Mouse (Mus musculus) liver, postnatal 0 days (tissue): ENCODE results near the gene Ctns. TPM values are rescaled to one million over a fixed set of nuclear protein-coding genes. Genes with fewer than 3 reads are reported as not detected.

Source experiments
- ATAC-seq: fragments of 200-750 bp; cut with Nextera tagmentation; 2 replicates; pipeline ENCODE4 v1.8.0; 2017; ENCODE audit warnings: mild to moderate bottlenecking, moderate library complexity
- DNase-seq: peaks from one replicate; pipeline ENCODE4 v3.0.0-alpha.2; 2016
- H3K27ac ChIP-seq: fragments of 300-500 bp; sonication (generic); 2 replicates; pipeline ENCODE4 v1.5.1; 2014; ENCODE audit warnings: antibody characterized with exemption, moderate library complexity, mild to moderate bottlenecking, low read depth
- H3K27me3 ChIP-seq: fragments of 300-500 bp; sonication (generic); 2 replicates; pipeline ENCODE4 v1.6.1; 2014; ENCODE audit warnings: low read length, control low read depth, mixed read lengths; ENCODE audit not compliant: insufficient read depth
- H3K36me3 ChIP-seq: fragments of 300-500 bp; sonication (generic); replicated peaks from 2 replicates; pipeline ENCODE4 v1.6.1; 2014; ENCODE audit warnings: mild to moderate bottlenecking, control low read depth, low read length, moderate library complexity, mixed read lengths; ENCODE audit not compliant: insufficient read depth
- H3K4me1 ChIP-seq: fragments of 300-500 bp; sonication (generic); 2 replicates; pipeline ENCODE4 v1.6.1; 2014; ENCODE audit warnings: antibody characterized with exemption, mild to moderate bottlenecking, control low read depth; ENCODE audit not compliant: insufficient read depth
- H3K4me2 ChIP-seq: fragments of 300-500 bp; sonication (generic); 2 replicates; pipeline ENCODE4 v1.6.1; 2014; ENCODE audit warnings: low read depth, mild to moderate bottlenecking, low read length, moderate library complexity, mixed read lengths
- H3K4me3 ChIP-seq: fragments of 300-500 bp; sonication (generic); 2 replicates; pipeline ENCODE4 v1.5.1; 2014; ENCODE audit warnings: low read depth, low read length
- H3K9ac ChIP-seq: fragments of 300-500 bp; sonication (generic); replicated peaks from 2 replicates; pipeline ENCODE4 v1.6.1; 2014; ENCODE audit warnings: mild to moderate bottlenecking, moderate library complexity
- H3K9me3 ChIP-seq: fragments of 300-500 bp; sonication (generic); 2 replicates; pipeline ENCODE4 v1.6.1; 2016; ENCODE audit warnings: mild to moderate bottlenecking, control low read depth, low read length, mixed read lengths
- CTCF ChIP-seq: sonication (generic); IDR thresholded peaks from 2 replicates; pipeline ENCODE4 v1.5.1; 2016; ENCODE audit warnings: antibody characterized with exemption, low read depth
- EP300 ChIP-seq: IDR thresholded peaks from 2 replicates; pipeline ENCODE4 v1.6.1; 2016; ENCODE audit warnings: antibody characterized with exemption, low read depth, mild to moderate bottlenecking
- WGBS: fragments of 180-500 bp; shearing (Covaris S2); extraction: QIAGEN DNeasy Blood & Tissue Kit; methylation state at CpG from one replicate; pipeline ENCODE4 v1.1.7; 2014; ENCODE audit not compliant: insufficient replicate concordance; 5-methylcytosine and 5-hydroxymethylcytosine counted together
- polyA plus RNA-seq: library from polyadenylated mRNA; unstranded; fragments of >200 nt; fragmentation: Nextera tagmentation; extraction: Ambion mirVana; gene quantifications from 2 replicates; pipeline ENCODE4 v1.2.1, GENCODE M21; 2015

Ctns gene
- polyA plus RNA-seq, 1 experiment from 2014 or later = 8.4 TPM

GRCm38 (mm10) chr11:73137591-73138501 lies 61.0 kb downstream of the Ctns start, which contains the start of gene Haspin:
TSS of gene Haspin (minus strand) at chr11:73138294.
- peak; percentile 98 for ATAC-seq
- Histone ChIP-seq H3K9ac (peak within 1 kb of the TSS; percentile 96), H3K4me2 (peak within 1 kb of the TSS; percentile 87), H3K4me3 (peak within 1 kb of the TSS; percentile 98), H3K27me3 (no peaks in the 10 kb centered on the region), H3K4me1 (peaks cover 34% of the 10 kb centered on the region), H3K27ac (peak within 1 kb of the TSS; percentile 58), H3K9me3 (no peaks in the 10 kb centered on the region), H3K36me3 (peaks cover 10% of the 10 kb centered on the region; the same call in 1 of the 2 replicates)
- TF ChIP-seq EP300 (no peak), CTCF (peak; percentile 98)
- under 1% methylated on average over 82 of the region's 84 CpGs for WGBS
- peak; percentile 95 for DNase-seq

GRCm38 (mm10) chr11:73137116-73137515 lies 61.7 kb downstream of the Ctns start:
- WGBS = 11% methylated on average over 11 of the region's 11 CpGs
- Histone ChIP-seq H3K4me2 (peak overlapping the region; percentile 87), H3K27ac (0 out of 2 replicates have a peak overlapping the region, but pooled peaks have one; percentile 58), H3K9ac (peak overlapping the region; percentile 96), H3K4me1 (peaks cover 34% of the 10 kb centered on the region), H3K9me3 (no peaks in the 10 kb centered on the region), H3K27me3 (no peaks in the 10 kb centered on the region), H3K36me3 (peaks cover 13% of the 10 kb centered on the region; the same call in 1 of the 2 replicates), H3K4me3 (peak overlapping the region; percentile 98)
- TF ChIP-seq EP300 (no peak), CTCF (no peak)
- peak; percentile 24 for DNase-seq
- ATAC-seq = 0 out of 2 replicates have a peak, but pooled peaks have one; percentile 3

GRCm38 (mm10) chr11:73136587-73136986 lies 62.3 kb downstream of the Ctns start:
- H3K27ac ChIP-seq = no peak overlapping the region
- H3K27me3 ChIP-seq = no peaks in the 10 kb centered on the region
- no peaks in the 10 kb centered on the region for H3K9me3 ChIP-seq
- H3K4me3 ChIP-seq = peak overlapping the region; percentile 98
- 42% methylated on average over 6 of the region's 6 CpGs for WGBS
- DNase-seq = no peak
- TF ChIP-seq CTCF (no peak), EP300 (no peak)
- H3K9ac ChIP-seq = peak overlapping the region; percentile 96
- ATAC-seq = no peak
- H3K36me3 ChIP-seq = peaks cover 13% of the 10 kb centered on the region; the same call in 1 of the 2 replicates
- H3K4me2 ChIP-seq = peak overlapping the region; percentile 87
- H3K4me1 ChIP-seq = peaks cover 34% of the 10 kb centered on the region

GRCm38 (mm10) chr11:73134222-73134621 lies 64.6 kb downstream of the Ctns start:
- Histone ChIP-seq H3K4me3 (0 out of 2 replicates have a peak overlapping the region, but pooled peaks have one; percentile 98), H3K9me3 (no peaks in the 10 kb centered on the region), H3K4me1 (peaks cover 34% of the 10 kb centered on the region), H3K9ac (peak overlapping the region; percentile 96; the same call in 1 of the 2 replicates), H3K27me3 (no peaks in the 10 kb centered on the region), H3K4me2 (peak overlapping the region; percentile 87), H3K36me3 (peaks cover 13% of the 10 kb centered on the region; the same call in 1 of the 2 replicates), H3K27ac (no peak overlapping the region)
- WGBS = 80% methylated on average over 5 of the region's 5 CpGs
- DNase-seq (no peak), ATAC-seq (no peak)
- TF ChIP-seq CTCF = no peak
- no peak for TF ChIP-seq EP300

Other genes starting within 250 kb of the Ctns start
- gene Atp2a3, start 237.9 kb downstream of the Ctns start, polyA plus RNA-seq = 13.5 and 14.6 TPM in 2 replicates
- gene P2rx1, start 199.9 kb downstream of the Ctns start, polyA plus RNA-seq = 7.0 and 7.9 TPM in 2 replicates
- gene Camkk1, start 180.0 kb downstream of the Ctns start, polyA plus RNA-seq = 0.76 and 0.78 TPM in 2 replicates
- 2.7 TPM in 2 replicates for gene Ncbp3, start 151.3 kb downstream of the Ctns start, polyA plus RNA-seq
- gene Itgae, start 108.5 kb downstream of the Ctns start, polyA plus RNA-seq = 0.24 and 0.33 TPM in 2 replicates
- gene Haspin, start 60.7 kb downstream of the Ctns start, polyA plus RNA-seq = 4.6 and 5.3 TPM in 2 replicates
- 0.11 and 0.21 TPM in 2 replicates for gene P2rx5, start 38.6 kb downstream of the Ctns start, polyA plus RNA-seq
- 169 and 174 TPM in 2 replicates for gene Emc6, start 22.0 kb downstream of the Ctns start, polyA plus RNA-seq
- gene Tax1bp3, start 22.0 kb downstream of the Ctns start, polyA plus RNA-seq = 32.7 and 35.6 TPM in 2 replicates
- gene Shpk, start 418 bp upstream of the Ctns start, polyA plus RNA-seq = 8.1 and 8.2 TPM in 2 replicates
- gene Trpv1, start 35.2 kb upstream of the Ctns start, polyA plus RNA-seq = 0.07 TPM in 2 replicates
- 0.02 and 0.05 TPM in 2 replicates for gene Trpv3, start 68.3 kb upstream of the Ctns start, polyA plus RNA-seq
- 9.1 and 10.2 TPM in 2 replicates for gene Aspa, start 130.6 kb upstream of the Ctns start, polyA plus RNA-seq
- 0.06 TPM in 1 of 2 replicates, not detected in the other for gene Gm49340, start 130.7 kb upstream of the Ctns start, polyA plus RNA-seq
- 3.1 and 3.9 TPM in 2 replicates for gene Spata22, start 130.7 kb upstream of the Ctns start, polyA plus RNA-seq
- 0.24 TPM in 1 of 2 replicates, not detected in the other for gene Olfr20, start 151.7 kb upstream of the Ctns start, polyA plus RNA-seq
- not detected in 2 replicates for gene Olfr376, start 172.2 kb upstream of the Ctns start, polyA plus RNA-seq
- not detected in 2 replicates for gene Olfr1, start 200.6 kb upstream of the Ctns start, polyA plus RNA-seq
- gene Olfr378, start 229.4 kb upstream of the Ctns start, polyA plus RNA-seq = not detected in 2 replicates